Mouse (Mus musculus): ENCODE results near the gene Fgf10.

Gene Fgf10

GRCm38 (mm10) chr13:118828604-118829381, 159.2 kb downstream of the Fgf10 start:
- in situ Hi-C loops (cut with MboI; ENCODE audit: unreplicated experiment in 2 of 2), result no loop called here

DNA sequence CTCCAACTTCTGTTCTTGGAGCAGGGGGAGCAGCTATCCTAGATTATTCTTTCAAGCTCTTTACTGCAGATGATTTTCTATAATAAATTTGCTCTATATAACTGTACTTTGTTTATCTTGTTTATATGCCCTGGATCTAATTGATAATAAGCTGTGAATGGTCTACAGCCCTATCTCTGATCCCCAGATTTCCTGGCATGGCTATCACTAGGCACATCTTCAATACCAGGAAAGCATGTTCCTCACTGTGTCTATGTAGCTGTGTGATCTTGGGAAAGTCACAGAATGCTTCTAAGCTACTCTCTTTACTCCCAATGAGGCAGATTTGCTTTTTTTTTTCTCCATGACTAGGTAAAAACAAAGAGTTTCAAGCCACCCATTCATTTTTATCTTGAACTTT, 164.4 kb downstream of the Fgf10 start:
- in situ Hi-C loops (cut with MboI; ENCODE audit: unreplicated experiment in 2 of 2), result no loop called here

DNA sequence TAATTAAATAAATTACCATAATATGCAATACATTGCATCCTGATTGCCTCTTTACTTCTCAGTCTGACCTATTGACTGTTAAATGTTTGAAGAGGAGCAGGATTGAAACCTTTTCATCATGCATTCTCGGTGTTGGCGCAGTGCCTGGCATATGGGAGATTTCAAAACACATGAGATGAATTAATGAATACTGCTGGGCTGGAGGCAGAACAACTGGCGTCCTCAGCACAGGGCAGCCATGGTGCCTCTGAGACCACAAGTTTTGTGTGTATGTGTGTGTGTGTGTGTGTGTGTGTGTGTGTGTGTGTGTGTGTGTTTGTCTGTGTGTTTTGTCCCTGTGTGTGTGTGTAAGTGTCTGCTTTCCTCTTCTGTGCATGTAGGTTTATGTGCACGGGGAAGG, 165.5 kb downstream of the Fgf10 start:
- in situ Hi-C loops (cut with MboI; ENCODE audit: unreplicated experiment in 2 of 2), result no loop called here
